Mouse (Mus musculus): Measurements from ENCODE around the gene Plxna4.

DNA sequence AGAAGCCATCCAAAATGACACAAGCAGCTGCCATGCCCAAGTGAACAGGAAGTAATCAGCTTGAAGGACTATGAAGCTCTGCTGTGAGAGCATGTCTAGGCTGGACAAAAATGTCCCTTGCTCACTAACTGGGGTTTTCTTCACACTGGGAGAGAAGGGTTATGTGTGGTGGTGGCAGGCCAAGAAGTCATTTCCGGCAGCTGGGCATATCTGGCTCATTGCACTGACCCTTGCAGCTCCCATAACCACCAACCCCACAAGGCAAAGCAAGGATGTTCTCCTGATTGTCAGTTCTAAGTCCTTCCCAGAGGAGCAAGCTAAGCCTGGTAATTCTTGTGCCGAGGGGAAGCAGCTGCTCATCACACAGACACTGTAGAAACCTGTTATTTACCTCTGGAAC lies 239.0 kb downstream of the Plxna4 start:
- TF ChIP-seq POLR2A (IDR thresholded peaks at IDR 0.05; ENCODE audit: low read depth, low read length) (no peak), CTCF (IDR thresholded peaks at IDR 0.05; ENCODE audit: extremely low read depth, insufficient read length, insufficient replicate concordance, low read depth, low read length) (no peak)
